Mouse (Mus musculus): ENCODE measurements around the gene Plekhm2. TPM values are rescaled to one million over a fixed set of nuclear protein-coding genes. Genes with fewer than 3 reads are reported as not detected.

Gene Plekhm2
- total RNA-seq, 1 experiment from 2014 or later = 37.3 TPM

GRCm38 (mm10) chr4:141663122-141663931 lies 1.4 kb downstream of the Plekhm2 start:
- DNase-seq = peak; percentile 76

GRCm38 (mm10) chr4:141660884-141661283 lies 3.8 kb downstream of the Plekhm2 start:
- no peak for DNase-seq

- peak; percentile 53 for DNase-seq
These were observed 5.0 kb downstream of the Plekhm2 start for GRCm38 (mm10) chr4:141659739-141660138.

GRCm38 (mm10) chr4:141658846-141659484 lies 5.7 kb downstream of the Plekhm2 start:
- peak; percentile 75 for DNase-seq

- no peak for DNase-seq
These were observed 7.8 kb downstream of the Plekhm2 start for GRCm38 (mm10) chr4:141656932-141657331.

- peak; percentile 64 for DNase-seq
These were observed 8.6 kb downstream of the Plekhm2 start for GRCm38 (mm10) chr4:141655908-141656608.

GRCm38 (mm10) chr4:141654509-141654908 lies 10.2 kb downstream of the Plekhm2 start:
- DNase-seq = no peak

- no peak for DNase-seq
These were observed 10.9 kb downstream of the Plekhm2 start for GRCm38 (mm10) chr4:141653813-141654212.

GRCm38 (mm10) chr4:141653044-141653443 lies 11.7 kb downstream of the Plekhm2 start:
- DNase-seq = no peak

- DNase-seq = no peak
These were observed 12.8 kb downstream of the Plekhm2 start for GRCm38 (mm10) chr4:141651944-141652343.

GRCm38 (mm10) chr4:141651286-141651685 lies 13.4 kb downstream of the Plekhm2 start:
- no peak for DNase-seq

- no peak for DNase-seq
These were observed 15.5 kb downstream of the Plekhm2 start for GRCm38 (mm10) chr4:141649244-141649643.

- no peak for DNase-seq
These were observed 16.4 kb downstream of the Plekhm2 start for GRCm38 (mm10) chr4:141648262-141648661.

- no peak for DNase-seq
These were observed 17.5 kb downstream of the Plekhm2 start for GRCm38 (mm10) chr4:141647187-141647586.

- DNase-seq = no peak
These were observed 18.7 kb downstream of the Plekhm2 start for GRCm38 (mm10) chr4:141645988-141646387.

GRCm38 (mm10) chr4:141643118-141643855 lies 21.4 kb downstream of the Plekhm2 start:
- DNase-seq = peak; percentile 78

- DNase-seq = no peak
These were observed 22.5 kb downstream of the Plekhm2 start for GRCm38 (mm10) chr4:141641961-141642811.

GRCm38 (mm10) chr4:141641353-141641771 lies 23.3 kb downstream of the Plekhm2 start:
- DNase-seq = no peak

- DNase-seq = no peak
These were observed 25.2 kb downstream of the Plekhm2 start for GRCm38 (mm10) chr4:141639474-141639873.

GRCm38 (mm10) chr4:141636693-141637092 lies 28.0 kb downstream of the Plekhm2 start:
- peak; percentile 62 for DNase-seq

- no peak for DNase-seq
These were observed 28.7 kb downstream of the Plekhm2 start for GRCm38 (mm10) chr4:141635991-141636390.
